Mouse (Mus musculus) adrenal gland, postnatal 25 days (tissue): ENCODE measurements around the gene Themis. TPM values are rescaled to one million over a fixed set of nuclear protein-coding genes. Genes with fewer than 3 reads are reported as not detected.

Experiments used
- DNase-seq: peaks from one replicate; pipeline ENCODE4 v3.0.0; 2021; ENCODE audit warnings: mixed read lengths
- total RNA-seq: library from RNA; stranded (reverse); gene quantifications from 2 replicates; pipeline ENCODE4 v1.2.3, GENCODE M21; 2021

Themis gene
- total RNA-seq, 1 experiment from 2014 or later = not detected

DNA sequence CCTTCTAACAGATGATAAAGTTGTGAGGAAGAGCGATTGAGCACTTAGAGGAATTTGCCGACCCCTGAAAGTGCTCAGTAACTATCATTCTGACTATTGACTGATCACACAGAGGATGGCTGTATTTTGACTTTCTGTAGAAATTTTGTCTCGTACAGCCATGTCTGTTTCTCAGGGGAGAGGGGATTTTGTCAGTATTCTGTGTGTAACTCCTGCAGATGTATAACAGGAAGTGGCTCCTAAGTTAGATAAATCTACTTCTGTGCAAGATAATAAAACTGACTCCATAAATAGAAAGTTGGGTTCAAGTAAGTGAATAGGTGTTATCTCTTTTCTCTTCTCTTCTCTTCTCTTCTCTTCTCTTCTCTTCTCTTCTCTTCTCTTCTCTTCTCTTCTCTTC, 137.0 kb downstream of the Themis start:
- DNase-seq = no peak

DNA sequence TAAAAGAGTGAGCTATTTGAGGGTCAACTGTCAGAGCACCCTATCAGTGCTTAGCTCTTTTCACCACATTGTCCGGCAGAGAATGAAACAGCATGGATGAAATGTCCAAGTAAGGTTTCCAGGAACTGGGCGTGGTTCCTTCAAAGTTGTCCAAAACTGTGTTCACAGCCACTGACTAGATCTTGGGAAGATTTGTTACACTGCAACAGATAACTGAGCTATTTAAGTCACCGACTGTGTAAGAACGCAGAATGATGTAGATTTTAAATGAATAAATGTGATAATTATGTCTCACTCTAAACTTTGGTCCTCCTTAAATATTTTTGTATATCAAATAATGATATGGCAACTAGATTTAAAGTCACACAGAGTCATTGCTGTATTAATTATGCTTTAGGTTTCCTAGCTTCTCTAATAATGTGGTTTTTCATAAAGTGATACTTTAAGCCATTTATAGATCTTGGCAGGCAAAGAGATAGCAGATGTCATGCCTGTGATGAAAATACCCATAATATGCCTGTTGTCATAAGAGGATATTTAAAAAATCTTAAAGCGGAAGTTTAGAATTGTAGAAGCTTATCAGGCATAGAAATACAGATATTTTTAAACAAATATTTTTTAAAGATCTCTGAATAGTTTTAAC, 143.9 kb downstream of the Themis start:
- no peak for DNase-seq

DNA sequence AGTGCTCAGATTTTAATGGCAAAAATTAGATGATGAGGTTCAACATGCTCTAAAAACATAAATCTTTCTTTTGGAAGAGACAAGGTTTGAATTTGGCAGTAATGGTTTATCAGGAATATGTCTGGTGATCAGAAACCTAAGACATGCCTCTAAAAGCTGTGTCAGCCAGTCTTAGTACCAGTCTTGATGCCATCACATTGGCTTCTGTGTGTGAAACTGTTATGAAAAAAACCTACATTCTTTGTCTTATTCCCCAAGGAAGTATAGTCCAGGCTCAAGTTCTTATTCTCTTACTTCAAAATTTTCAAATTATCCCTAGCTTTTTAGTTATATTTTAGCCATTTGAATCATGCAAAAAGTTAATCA, 144.4 kb downstream of the Themis start:
- DNase-seq = no peak

DNA sequence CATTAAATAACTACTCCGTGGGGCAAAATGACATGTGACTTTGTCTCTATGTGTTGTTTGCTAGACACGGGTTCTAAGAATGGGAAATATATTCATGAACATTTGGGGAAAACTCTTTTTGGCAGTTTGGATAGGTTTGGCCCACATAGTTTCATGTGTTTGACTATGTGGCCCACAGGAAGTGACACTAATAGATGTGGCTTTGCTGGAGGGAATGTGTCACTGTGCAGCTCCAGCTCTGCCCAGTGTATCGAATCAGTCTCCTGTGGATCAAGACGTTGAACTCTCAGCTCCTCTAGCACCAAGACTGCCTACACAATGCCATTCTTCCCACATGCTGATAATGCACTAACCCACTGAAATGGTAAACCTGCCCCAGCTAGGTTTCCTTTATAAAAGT, 148.0 kb downstream of the Themis start:
- no peak for DNase-seq

DNA sequence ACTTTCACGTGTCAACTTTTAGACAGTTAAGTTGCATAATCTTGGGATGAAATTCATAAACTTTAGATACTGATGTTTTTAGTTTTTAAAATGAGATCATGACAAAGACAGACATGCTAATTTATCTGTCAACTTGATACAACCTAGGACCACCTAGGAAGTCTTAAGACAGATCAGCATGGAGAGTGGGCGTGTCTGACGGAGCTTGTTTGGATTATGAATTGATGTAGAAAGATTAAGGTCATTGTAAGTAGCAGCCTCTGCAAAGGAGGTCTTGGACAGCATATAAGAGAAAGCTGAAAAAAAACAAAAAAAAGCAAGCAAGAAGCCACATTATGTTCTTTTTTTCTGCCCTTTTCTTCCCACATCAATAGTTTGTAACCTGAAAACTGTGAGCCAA, 154.2 kb downstream of the Themis start:
- no peak for DNase-seq

DNA sequence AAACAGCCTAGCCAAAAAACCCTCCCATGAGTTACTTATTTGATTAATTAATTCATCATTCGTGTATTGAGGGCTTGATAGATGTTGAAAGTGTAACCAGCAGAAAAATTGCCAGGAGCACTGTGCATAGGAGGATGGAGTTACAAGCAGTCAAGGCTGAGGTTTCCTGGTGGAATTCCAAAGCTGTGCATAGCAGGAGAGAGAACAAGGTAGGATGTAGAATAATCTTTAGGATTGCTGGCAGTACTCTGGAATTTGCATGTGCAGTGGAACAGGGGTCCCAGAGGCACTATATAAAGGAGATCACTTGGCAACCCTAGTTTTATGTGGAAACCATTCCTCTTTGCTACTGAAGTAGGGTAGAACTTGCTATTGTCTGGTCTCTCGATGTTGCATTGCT, 174.4 kb downstream of the Themis start:
- DNase-seq = no peak

DNA sequence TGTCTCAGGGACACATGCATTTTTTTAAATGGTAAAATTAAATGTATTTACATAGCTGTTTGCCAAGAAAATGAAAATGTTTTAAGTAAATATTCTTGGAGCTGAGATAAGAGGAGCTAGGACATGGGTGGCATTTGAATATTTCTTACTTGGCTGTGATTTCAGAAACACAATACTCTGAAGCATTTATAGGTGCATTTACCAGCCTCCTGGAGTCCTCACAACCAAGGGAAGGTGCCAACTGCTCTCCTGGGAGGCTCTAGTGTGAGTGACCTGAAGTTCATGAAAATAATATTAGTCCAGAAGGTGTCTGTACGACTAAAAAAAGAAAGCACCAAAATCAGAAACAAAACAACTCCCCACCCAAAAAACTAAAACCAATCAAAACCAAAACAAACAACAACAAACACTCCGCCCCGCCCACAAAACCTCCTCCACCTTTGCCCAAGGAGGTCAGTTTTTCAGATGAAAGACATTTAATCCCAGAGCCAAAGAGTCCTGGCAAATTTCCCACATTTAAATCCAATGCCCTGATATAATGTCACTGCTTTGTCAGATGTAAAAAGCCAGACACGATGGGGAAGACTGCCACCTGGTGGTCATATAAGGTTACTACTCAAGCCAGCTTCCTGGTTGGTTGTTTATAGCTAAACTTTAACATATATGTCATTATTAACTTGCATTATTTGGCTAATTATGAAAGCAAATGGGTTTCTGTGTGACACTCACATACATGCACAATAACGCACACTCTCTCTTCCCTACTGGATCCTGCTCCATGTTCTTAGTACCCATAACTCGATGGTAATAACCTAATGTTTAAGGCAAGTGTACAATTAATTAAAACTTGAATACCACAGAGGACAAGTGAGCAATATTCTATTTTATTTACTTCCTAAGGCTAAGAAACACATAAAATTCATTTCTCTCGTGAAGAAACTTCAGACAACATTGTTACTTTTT, 175.9 kb downstream of the Themis start:
- DNase-seq = peak; percentile 6

DNA sequence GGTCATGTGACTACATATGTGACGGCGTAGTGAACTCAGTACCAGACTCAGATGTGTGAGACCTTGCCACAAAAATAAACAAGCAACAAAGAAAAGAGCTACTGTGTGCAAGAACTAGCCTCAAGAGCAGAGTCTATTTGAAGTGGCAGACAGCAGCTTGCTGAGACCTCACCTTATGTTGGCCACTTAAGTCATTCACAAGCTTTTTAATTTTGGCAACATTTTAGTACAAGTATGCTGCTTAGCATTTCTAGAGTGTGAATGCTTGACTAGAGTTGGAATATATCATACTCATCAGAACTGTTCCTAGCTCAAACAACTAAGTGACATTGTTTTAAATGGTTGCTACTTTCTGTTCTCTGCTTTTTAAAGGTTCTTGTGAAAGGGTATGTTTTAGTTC, 188.0 kb downstream of the Themis start:
- no peak for DNase-seq

DNA sequence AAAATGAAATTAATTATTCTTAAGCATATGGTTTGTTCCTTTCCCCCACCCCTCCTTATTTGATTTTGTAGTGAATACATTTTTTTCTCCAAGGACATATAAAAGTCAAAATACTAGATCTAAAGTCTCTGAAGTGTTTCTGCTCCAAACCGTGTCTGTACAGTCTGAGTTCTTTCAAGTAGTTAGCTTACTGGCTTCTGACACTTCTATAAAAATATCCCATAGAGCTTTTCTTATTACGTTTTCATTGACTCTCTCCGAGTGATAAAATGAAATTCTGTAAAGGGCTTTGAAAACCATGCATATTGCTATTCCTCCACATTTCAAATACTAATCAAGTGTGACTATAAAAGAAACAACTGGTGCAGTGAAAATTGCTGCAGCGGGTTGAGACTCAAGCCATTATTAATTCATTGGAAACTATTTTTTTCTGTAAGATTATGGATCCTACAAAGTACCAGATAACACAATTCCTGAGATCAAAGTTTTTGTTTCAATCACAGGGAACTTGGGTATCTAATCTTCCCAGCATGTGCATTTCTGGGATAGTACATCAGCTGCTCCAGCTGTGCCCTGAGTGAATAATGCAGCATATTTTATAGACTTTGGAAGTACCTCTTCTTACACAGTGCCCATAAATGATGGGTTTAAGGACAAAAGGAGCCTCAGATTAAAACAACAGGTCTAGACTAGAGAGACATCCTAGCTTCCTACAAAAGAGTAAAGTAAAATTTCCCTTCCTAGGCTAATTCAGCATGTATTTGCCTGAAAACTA, 202.6 kb downstream of the Themis start:
- no peak for DNase-seq

DNA sequence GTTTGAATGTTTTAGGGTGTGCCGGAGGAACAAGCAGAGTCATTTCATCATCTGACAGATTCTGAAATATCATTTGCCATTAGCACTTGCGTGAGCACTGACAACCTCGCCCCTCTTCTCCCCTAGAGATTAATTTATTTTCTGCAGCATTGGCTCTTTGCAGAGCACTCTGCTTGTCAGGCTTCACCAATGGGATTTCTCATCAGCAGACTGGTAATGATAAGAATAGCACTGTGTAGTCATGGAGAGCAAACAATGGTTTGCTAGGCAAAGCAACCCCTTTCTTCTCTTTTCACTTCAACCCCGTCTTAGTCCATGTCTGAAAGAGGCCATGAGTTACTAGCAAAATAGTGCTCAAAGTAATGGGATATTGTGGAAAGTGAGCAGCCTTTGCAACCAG, 206.4 kb downstream of the Themis start:
- DNase-seq = no peak

DNA sequence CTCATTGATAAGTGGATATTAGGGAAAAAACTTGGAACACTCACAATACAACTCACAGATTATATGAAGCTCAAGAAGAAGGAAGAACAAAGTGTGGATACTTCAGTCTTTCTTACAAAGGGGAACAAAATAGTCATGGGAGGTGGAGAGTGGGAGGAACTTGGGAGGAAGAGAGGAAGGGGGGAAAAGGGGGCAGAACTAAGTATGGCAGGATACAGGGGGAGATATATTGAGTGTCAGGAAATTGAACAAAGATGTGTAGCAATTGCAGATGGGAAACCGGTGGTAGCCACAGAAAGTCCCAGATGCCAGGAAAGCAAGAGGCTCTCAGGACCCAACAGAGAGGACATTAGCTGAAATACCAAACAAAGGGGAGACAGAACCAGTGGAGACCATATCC, 219.5 kb downstream of the Themis start:
- DNase-seq = no peak

DNA sequence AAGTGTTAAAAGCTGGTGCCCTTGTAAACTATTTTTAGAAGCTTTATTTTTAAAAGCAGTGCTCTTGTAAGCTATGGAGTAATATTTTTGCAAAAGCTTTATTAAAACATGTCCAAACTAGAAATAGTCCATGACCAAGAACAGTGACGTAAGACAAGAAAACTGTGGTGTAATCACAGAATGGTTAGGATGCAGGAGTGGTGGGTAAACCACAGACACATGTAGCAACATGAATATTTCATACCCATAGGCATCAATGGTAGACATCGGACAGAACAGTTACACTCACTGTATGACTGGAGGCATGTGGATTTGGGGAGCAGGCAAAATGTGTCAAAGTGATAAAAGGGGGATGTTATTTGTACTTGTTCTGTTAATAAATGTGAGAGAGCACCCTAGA, 222.7 kb downstream of the Themis start:
- no peak for DNase-seq

DNA sequence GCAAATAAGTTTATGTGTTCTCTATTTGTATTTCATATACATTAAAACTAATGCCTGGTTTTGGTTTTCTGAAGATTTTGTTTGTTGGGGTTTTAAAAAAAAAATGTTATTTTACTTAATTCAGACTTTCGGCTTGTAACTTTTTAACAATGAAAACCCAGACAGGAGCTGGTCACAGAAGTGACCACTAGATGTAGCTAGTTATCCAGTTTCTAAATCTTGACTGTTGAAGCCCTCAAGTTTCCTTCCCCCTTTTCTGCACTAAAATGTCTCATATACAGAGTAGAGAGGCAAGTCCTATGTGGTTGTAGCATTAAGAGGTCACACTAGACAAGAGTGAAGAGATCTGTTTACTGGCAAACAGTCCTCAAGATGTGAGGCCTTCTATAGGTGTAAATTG, 230.2 kb downstream of the Themis start:
- no peak for DNase-seq
